Mouse (Mus musculus): ENCODE results near the gene Fblim1.

Fblim1 gene

DNA sequence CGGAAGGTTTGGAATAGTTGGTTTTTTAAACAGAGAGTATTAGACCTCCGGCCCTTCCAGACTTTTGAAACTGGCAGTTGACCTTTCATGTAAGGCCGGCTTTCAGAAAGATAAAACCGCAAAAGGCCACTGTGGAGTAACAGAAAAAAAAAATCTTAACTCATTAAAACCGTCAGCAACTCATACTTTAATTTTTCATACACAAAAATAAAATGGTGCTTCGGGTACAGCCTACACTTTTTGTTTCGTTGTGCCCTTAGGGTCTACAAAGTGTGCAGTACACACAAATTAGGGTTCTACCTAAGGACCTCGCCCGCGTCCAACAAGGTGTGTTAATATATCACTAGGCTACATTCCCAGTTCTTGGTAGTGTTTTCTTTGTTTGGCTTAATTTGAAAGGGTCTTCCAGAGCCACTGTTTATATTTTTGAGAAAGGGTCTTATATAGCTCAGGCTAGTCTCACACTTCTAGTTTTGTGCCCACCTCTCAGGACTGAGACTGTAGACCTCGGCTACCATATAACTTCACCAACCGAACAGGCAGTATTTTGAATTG, 66.6 kb downstream of the Fblim1 start:
- no peak for DNase-seq (ENCODE audit: low spot score in 2 of 2)

DNA sequence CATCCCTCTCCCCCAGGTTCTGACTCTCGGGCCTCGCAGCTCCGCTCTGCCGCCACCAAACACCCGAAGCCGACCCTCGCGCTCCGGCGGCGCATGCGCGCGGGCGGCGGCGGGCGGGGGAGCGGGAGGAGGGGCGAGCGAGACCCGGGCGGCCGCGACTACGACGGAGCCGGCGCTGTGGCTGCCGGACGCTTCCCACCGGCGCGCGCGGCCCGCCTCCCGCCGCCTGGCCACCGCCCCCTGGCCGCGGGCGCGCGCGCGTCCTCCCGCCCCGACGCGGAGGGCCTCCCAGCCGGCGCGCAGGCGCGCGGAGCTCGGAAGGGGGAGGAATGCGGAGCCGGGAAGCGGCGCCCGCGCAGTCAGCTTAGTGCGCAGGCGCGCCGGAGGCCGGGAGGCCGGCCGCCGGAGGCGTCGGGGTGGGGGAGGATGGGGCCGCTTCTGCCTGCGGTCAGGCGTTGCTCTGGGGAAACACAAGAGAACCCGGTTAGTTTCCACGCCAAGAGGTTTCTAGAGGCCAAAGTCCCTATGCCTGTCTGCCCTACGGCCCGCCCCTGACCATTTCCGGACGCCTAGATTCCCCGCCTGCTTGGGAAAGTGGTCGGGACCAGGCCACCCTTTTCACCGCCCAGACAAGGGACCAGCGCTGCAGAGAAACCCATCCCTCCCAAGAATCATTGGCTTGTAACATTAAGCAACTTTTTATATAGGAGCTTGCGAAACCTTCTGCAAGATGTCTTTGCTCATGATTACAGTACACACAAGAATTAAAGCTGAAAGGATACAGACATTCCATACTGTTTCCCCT, 67.3 kb downstream of the Fblim1 start, which contains the start of gene Spen:
Spen (minus strand) TSS at position 190 of the 805 bp plus-strand sequence.
- peak; percentile 90 to 92 for DNase-seq (ENCODE audit: low spot score in 2 of 2)

DNA sequence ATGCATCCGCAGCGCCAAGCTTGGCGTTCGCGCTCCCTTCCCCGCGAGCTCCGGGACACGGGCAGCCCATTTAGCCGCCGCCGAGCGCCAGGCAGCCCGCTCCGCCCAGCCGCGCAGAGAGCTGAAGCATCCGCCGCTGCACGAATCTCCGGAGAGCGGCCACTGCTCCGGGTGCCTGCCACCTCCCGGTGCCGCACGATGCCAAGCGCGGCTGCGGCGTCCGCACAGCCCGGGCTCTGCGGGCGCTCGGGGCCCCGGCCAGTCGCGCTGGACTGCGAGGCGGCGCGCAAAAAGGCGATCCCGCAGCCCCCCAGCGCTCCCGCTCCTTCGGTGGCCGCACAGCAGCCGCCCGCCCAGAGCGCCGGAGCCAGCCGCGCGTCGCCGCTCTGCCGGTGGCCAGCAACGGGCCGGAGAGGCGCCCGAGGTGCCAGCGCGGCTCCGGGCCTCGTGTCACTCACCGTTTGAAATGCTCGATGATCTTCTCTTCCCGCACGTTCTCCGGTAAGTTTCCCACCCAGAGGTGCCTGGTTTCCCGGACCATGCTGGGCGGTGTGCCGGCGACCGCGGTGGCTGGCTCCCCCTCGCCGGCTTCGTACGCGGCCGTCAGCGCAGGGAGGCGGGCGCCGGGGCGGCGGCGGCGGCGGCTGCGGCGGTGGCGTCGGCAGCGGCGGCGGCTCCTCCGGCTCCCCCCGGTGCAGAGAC, 68.0 kb downstream of the Fblim1 start:
- DNase-seq (ENCODE audit: low spot score in 2 of 2): no peak

DNA sequence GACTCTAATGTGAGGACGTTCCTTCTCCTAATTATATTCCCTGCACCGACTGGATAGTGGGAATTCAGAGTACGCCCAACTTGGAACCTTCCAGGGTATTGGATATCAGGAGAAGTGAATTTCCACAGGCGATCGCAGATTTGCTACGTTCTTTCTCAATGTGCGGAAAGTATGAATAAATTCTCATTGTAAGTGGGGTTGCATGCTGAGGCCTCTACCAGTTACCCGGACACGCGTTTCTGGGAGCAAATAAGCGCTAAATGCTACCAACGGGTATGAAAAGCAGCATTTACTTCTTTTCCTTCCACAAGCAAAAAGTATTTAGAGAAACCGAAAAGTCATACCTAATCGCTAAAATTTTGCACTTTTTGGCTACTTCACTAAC, 68.7 kb downstream of the Fblim1 start:
- DNase-seq (ENCODE audit: low spot score in 2 of 2): no peak

- DNase-seq (ENCODE audit: low spot score in 2 of 2): peak; percentile 61 to 65
These were observed 69.3 kb downstream of the Fblim1 start for GRCm38 (mm10) chr4:141536291-141537225.

DNA sequence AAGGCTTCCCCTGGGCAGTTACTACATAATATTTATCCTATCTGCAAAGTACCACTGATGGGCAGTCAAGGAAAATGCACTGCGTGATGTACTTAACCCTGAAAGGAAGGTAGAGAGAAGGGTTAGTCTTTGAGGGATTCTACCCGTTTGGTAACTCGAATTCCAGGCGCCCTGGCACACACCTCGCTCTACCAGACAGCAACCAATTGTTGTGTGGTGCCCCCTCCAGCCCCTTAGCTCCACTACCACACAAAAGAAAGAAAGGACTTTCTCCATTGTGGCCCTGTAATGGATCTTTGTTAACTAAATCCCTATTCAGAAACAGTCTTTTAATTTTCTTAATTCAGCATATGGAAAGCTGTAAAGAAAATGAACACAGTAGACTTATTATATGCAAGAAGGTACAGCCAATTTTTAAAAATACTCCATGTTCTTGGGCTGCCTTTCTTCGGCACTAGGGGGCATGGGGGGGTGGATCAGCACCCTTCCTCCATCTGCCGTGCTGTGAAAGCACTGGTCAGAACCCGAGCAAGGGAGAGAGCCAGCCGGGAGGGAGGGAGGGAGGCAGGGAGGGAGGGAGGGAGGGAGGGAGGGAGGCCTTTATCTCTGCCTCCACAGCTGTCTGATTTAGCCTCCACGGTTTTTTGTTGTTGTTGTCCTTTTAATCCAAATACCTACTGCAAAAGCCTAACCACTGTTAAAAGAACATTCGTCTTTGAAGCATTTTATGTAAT, 70.8 kb downstream of the Fblim1 start:
- DNase-seq (ENCODE audit: low spot score in 2 of 2): peak; percentile 41 to 53

- no peak for DNase-seq (ENCODE audit: low spot score in 2 of 2)
These were observed 74.9 kb downstream of the Fblim1 start for GRCm38 (mm10) chr4:141530979-141531378.

DNA sequence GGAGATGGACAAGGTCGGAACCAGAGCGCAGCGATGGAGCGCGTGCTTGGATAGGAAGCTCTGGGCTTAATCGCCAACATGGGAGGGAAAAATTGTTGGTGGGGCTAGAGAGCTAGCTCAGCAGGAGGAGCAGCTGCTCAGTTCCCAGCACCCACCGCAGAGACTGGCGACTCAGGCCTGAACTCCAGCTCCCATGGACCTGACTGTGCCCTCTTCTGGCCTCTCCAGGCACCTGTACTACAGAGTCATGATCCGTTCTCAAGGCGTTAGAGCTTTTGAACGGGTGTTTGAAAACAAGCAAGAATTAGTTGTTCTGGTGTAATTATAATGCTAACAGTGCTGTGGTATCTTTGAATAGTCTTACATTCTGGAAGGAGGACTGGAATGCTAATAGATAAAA, 77.0 kb downstream of the Fblim1 start:
- DNase-seq (ENCODE audit: low spot score in 2 of 2): no peak

DNA sequence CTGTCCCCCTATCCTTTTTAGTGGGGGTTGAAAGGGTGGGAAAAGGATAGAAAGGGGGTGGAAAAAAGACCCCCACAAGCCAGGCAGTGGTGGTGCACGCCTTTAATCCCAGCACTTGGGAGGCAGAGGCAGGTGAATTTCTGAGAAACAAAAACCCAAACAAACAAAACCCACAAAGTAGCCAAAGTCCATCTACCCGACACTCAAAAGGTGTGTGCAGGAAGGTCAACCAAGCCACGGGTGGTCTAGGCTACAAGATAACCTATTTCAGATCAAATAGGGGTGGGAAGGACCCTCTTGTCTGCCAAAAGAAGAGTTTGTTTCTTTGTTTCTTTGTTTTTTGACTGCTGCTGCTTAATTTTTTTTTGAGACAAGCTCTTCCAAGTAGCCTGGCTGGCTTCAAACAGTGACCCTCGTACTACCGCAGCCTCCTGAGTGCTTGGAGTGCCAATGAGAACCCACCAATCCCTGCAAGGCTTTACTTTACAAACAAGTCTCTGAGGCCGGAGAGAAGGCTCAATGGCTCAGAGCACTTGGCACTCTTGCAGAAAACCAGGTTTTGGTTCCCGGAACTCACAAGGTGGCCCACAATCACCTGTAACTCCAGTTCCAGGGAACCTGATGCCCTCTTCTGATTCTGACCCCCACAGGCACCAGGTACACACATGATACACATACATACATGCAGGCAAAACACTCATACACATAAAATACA, 78.8 kb downstream of the Fblim1 start:
- DNase-seq (ENCODE audit: low spot score in 2 of 2): no peak

All from frontal cortex, postnatal 36 days (tissue).